Mouse (Mus musculus): ENCODE results near the gene Pex5.
"Not testable (repeated sequence)": the region's sequence is repeated elsewhere in the genome, so short reads cannot be mapped to it uniquely, and the experiment has no call there.

Gene Pex5

GRCm38 (mm10) chr6:124426604-124427003, 11.7 kb upstream of the Pex5 start:
- DNase-seq (ENCODE audit: low spot score): no peak

- DNase-seq (ENCODE audit: low spot score): no peak
Measured at GRCm38 (mm10) chr6:124425523-124425922, 10.7 kb upstream of the Pex5 start.

GRCm38 (mm10) chr6:124425042-124425441, 10.2 kb upstream of the Pex5 start:
- DNase-seq (ENCODE audit: low spot score): not testable (repeated sequence)

- DNase-seq (ENCODE audit: low spot score): no peak
Measured at GRCm38 (mm10) chr6:124424068-124424498, 9.2 kb upstream of the Pex5 start.

GRCm38 (mm10) chr6:124418686-124419085, 3.8 kb upstream of the Pex5 start:
- no peak for DNase-seq (ENCODE audit: low spot score)

GRCm38 (mm10) chr6:124415347-124416088, 651 bp upstream of the Pex5 start:
- DNase-seq (ENCODE audit: low spot score): peak; percentile 80

- peak; percentile 48 for DNase-seq (ENCODE audit: low spot score)
Measured at GRCm38 (mm10) chr6:124414150-124414926, 529 bp downstream of the Pex5 start.

- no peak for DNase-seq (ENCODE audit: low spot score)
Measured at GRCm38 (mm10) chr6:124413770-124414149, 1.1 kb downstream of the Pex5 start.

GRCm38 (mm10) chr6:124408355-124408754, 6.5 kb downstream of the Pex5 start:
- no peak for DNase-seq (ENCODE audit: low spot score)

- DNase-seq (ENCODE audit: low spot score): no peak
Measured at GRCm38 (mm10) chr6:124407180-124407579, 7.7 kb downstream of the Pex5 start.

- DNase-seq (ENCODE audit: low spot score): no peak
Measured at GRCm38 (mm10) chr6:124406326-124406725, 8.5 kb downstream of the Pex5 start.

GRCm38 (mm10) chr6:124399738-124400137, 15.1 kb downstream of the Pex5 start:
- no peak for DNase-seq (ENCODE audit: low spot score)

- not testable (repeated sequence) for DNase-seq (ENCODE audit: low spot score)
Measured at GRCm38 (mm10) chr6:124394991-124395390, 19.9 kb downstream of the Pex5 start.

GRCm38 (mm10) chr6:124380142-124380541, 34.7 kb downstream of the Pex5 start:
- DNase-seq (ENCODE audit: low spot score): no peak

GRCm38 (mm10) chr6:124379331-124379730, 35.5 kb downstream of the Pex5 start:
- peak; percentile 81 for DNase-seq (ENCODE audit: low spot score)

- no peak for DNase-seq (ENCODE audit: low spot score)
Measured at GRCm38 (mm10) chr6:124377494-124378255, 37.2 kb downstream of the Pex5 start.

- no peak for DNase-seq (ENCODE audit: low spot score)
Measured at GRCm38 (mm10) chr6:124376311-124376710, 38.6 kb downstream of the Pex5 start.

- no peak for DNase-seq (ENCODE audit: low spot score)
Measured at GRCm38 (mm10) chr6:124375435-124375884, 39.4 kb downstream of the Pex5 start.

GRCm38 (mm10) chr6:124374683-124375082, 40.2 kb downstream of the Pex5 start:
- no peak for DNase-seq (ENCODE audit: low spot score)

- no peak for DNase-seq (ENCODE audit: low spot score)
Measured at GRCm38 (mm10) chr6:124373584-124374206, 41.2 kb downstream of the Pex5 start.

GRCm38 (mm10) chr6:124364328-124364727, 50.5 kb downstream of the Pex5 start:
- no peak for DNase-seq (ENCODE audit: low spot score)

GRCm38 (mm10) chr6:124360549-124360948, 54.3 kb downstream of the Pex5 start:
- DNase-seq (ENCODE audit: low spot score): no peak

Data from embryo, embryonic 10 days (tissue).